Mouse (Mus musculus) CH12.LX (cell line): ENCODE results near the gene Robo2. TPM values are rescaled to one million over a fixed set of nuclear protein-coding genes. Genes with fewer than 3 reads are reported as not detected.

Source experiments
- DNase-seq: peaks from one replicate; pipeline ENCODE4 v3.0.0-alpha.2; 2013; ENCODE audit errors: extremely low read depth
- H3K27ac ChIP-seq: 2 replicates; pipeline ENCODE4 v1.5.1; 2012; ENCODE audit warnings: low read depth, mild to moderate bottlenecking, control low read depth, moderate library complexity; ENCODE audit not compliant: insufficient read depth
- H3K27me3 ChIP-seq: replicated peaks from 2 replicates; pipeline ENCODE3; 2012; ENCODE audit warnings: inconsistent platforms
- H3K36me3 ChIP-seq, 2 experiments: replicated peaks in 1 of 2; 2 replicates each; pipeline versions ENCODE3 to v1.6.1; 2012; ENCODE audit warnings: inconsistent platforms in 1 of 2, low read length in 1 of 2, mild to moderate bottlenecking in 1 of 2, mixed read lengths in 1 of 2, moderate library complexity in 1 of 2; ENCODE audit not compliant: control insufficient read depth in 1 of 2, insufficient read depth in 1 of 2
- H3K4me1 ChIP-seq, 2 experiments: 2 replicates each; pipeline ENCODE4 v1.6.1; 2012; ENCODE audit warnings: inconsistent platforms in 1 of 2, moderate library complexity in 1 of 2; ENCODE audit not compliant: insufficient read depth in 2 of 2, control insufficient read depth in 1 of 2
- H3K4me2 ChIP-seq: 2 replicates; pipeline ENCODE4 v1.6.1; 2012; ENCODE audit warnings: low read depth, mild to moderate bottlenecking, control low read depth; ENCODE audit not compliant: poor library complexity, insufficient read depth, severe bottlenecking
- H3K4me3 ChIP-seq, 3 experiments: fragments of 150-350 bp in 1 of 3; sonication (generic) in 1 of 3; replicated peaks in 1 of 3; 2 replicates each; pipeline versions ENCODE3 to v1.5.1; 2011 to 2012; ENCODE audit warnings: low read depth in 2 of 3, low read length in 2 of 3, mild to moderate bottlenecking in 2 of 3, moderate library complexity in 2 of 3, control low read depth in 1 of 3, improper control_type of control experiment in 1 of 3, inconsistent platforms in 1 of 3, mixed read lengths in 1 of 3; ENCODE audit not compliant: poor library complexity in 1 of 3
- H3K79me2 ChIP-seq: replicated peaks from 2 replicates; pipeline ENCODE4 v1.6.1; 2012; ENCODE audit warnings: mild to moderate bottlenecking, moderate library complexity; ENCODE audit not compliant: control insufficient read depth, poor library complexity, insufficient read depth, severe bottlenecking; ENCODE audit errors: extremely low read depth
- H3K9ac ChIP-seq: 2 replicates; pipeline ENCODE4 v1.6.1; 2012; ENCODE audit warnings: low read depth, mild to moderate bottlenecking, control low read depth, moderate library complexity; ENCODE audit not compliant: insufficient read depth
- H3K9me3 ChIP-seq: replicated peaks from 2 replicates; pipeline ENCODE3; 2012; ENCODE audit warnings: low read length, inconsistent platforms, mixed read lengths
- BHLHE40 ChIP-seq: IDR thresholded peaks from 2 replicates; pipeline ENCODE4 v1.6.1; 2011; ENCODE audit warnings: mild to moderate bottlenecking, low read depth, low read length, improper control_type of control experiment
- CHD1 ChIP-seq: IDR thresholded peaks from 2 replicates; pipeline ENCODE4 v1.6.1; 2012; ENCODE audit warnings: low read depth, low read length, improper control_type of control experiment, inconsistent platforms
- CHD2 ChIP-seq: IDR thresholded peaks from 2 replicates; pipeline ENCODE4 v1.6.1; 2011; ENCODE audit warnings: low read length, improper control_type of control experiment
- CTCF ChIP-seq, 2 experiments: IDR thresholded peaks in 1 of 2; conservative IDR thresholded peaks in 1 of 2; 2 replicates each; pipeline ENCODE4 v1.5.1; 2011 to 2012; ENCODE audit warnings: low read depth in 2 of 2, low read length in 2 of 2, improper control_type of control experiment in 1 of 2, inconsistent platforms in 1 of 2, mild to moderate bottlenecking in 1 of 2, moderate library complexity in 1 of 2
- E2F4 ChIP-seq: IDR thresholded peaks from 2 replicates; pipeline ENCODE4 v1.6.1; 2011; ENCODE audit warnings: low read depth, low read length, improper control_type of control experiment; ENCODE audit not compliant: insufficient replicate concordance
- IRF4 ChIP-seq: IDR thresholded peaks from 2 replicates; pipeline ENCODE4 v1.6.1; 2014; ENCODE audit warnings: low read depth, mild to moderate bottlenecking, inconsistent platforms, low read length, improper control_type of control experiment
- JUN ChIP-seq: IDR thresholded peaks from 2 replicates; pipeline ENCODE4 v1.6.1; 2011; ENCODE audit warnings: low read depth, mild to moderate bottlenecking, low read length, improper control_type of control experiment, moderate library complexity; ENCODE audit not compliant: insufficient read depth
- MAFK ChIP-seq: IDR thresholded peaks from 2 replicates; pipeline ENCODE4 v1.6.1; 2011; ENCODE audit warnings: low read length, improper control_type of control experiment; ENCODE audit not compliant: insufficient replicate concordance
- MAX ChIP-seq: IDR thresholded peaks from 2 replicates; pipeline ENCODE4 v1.6.1; 2011; ENCODE audit warnings: low read length, improper control_type of control experiment
- MAZ ChIP-seq: IDR thresholded peaks from 2 replicates; pipeline ENCODE4 v1.6.1; 2012; ENCODE audit warnings: low read depth, mild to moderate bottlenecking, inconsistent platforms, low read length, improper control_type of control experiment, moderate library complexity
- POLR2AphosphoS2 ChIP-seq: IDR thresholded peaks from 2 replicates; pipeline ENCODE4 v1.6.1; 2011; ENCODE audit warnings: low read depth, low read length, improper control_type of control experiment
- RAD21 ChIP-seq: IDR thresholded peaks from 2 replicates; pipeline ENCODE4 v1.6.1; 2011; ENCODE audit warnings: low read depth, mild to moderate bottlenecking, low read length, improper control_type of control experiment, moderate library complexity
- RCOR1 ChIP-seq: conservative IDR thresholded peaks from 2 replicates; pipeline ENCODE4 v1.6.1; 2012; ENCODE audit warnings: low read depth, mild to moderate bottlenecking, inconsistent platforms, low read length, improper control_type of control experiment
- SIN3A ChIP-seq: IDR thresholded peaks from 2 replicates; pipeline ENCODE4 v1.6.1; 2012; ENCODE audit warnings: low read length, improper control_type of control experiment, inconsistent platforms
- SMC3 ChIP-seq: IDR thresholded peaks from 2 replicates; pipeline ENCODE4 v1.6.1; 2011; ENCODE audit warnings: low read depth, low read length, improper control_type of control experiment
- USF1 ChIP-seq: IDR thresholded peaks from 2 replicates; pipeline ENCODE4 v1.6.1; 2014; ENCODE audit warnings: low read depth, mild to moderate bottlenecking, inconsistent platforms, low read length, improper control_type of control experiment
- ZC3H11A ChIP-seq: IDR thresholded peaks from 2 replicates; pipeline ENCODE4 v1.6.1; 2012; ENCODE audit warnings: low read depth, mild to moderate bottlenecking, inconsistent platforms, low read length, improper control_type of control experiment
- dilution Hi-C: fragments of 300-500 bp; cut with MboI; formaldehyde crosslinking; loops from 2 replicates; pipeline ENCODE4 v1.14.3; 2020; ENCODE audit warnings: low sequenced_read_pairs; ENCODE audit not compliant: extremely low pct_unique_long_range_greater_than_20kb, extremely low pct_ligation_motif_present
- in situ Hi-C: fragments of 300-500 bp; cut with MboI; formaldehyde crosslinking; loops from 3 replicates; pipeline ENCODE4 v1.14.3; 2019; ENCODE audit warnings: low sequenced_read_pairs, low pct_ligation_motif_present, low pct_unique_long_range_greater_than_20kb, mixed read lengths
- polyA plus RNA-seq: library from polyadenylated mRNA; unstranded; fragments of >175 nt; gene quantifications from 2 replicates; pipeline ENCODE4 v1.2.1, GENCODE M21; 2012; ENCODE audit warnings: low read depth; ENCODE audit not compliant: insufficient read length
- total RNA-seq, 2 experiments: library from RNA; depleted of rRNA; stranded (reverse); fragments of 300-350 nt in 1 of 2; fragments of >200 nt in 1 of 2; gene quantifications; 2 replicates each; pipeline ENCODE4 v1.2.3; 2012 to 2014

Robo2 gene
- total and polyA plus RNA-seq, 3 experiments = not detected

DNA sequence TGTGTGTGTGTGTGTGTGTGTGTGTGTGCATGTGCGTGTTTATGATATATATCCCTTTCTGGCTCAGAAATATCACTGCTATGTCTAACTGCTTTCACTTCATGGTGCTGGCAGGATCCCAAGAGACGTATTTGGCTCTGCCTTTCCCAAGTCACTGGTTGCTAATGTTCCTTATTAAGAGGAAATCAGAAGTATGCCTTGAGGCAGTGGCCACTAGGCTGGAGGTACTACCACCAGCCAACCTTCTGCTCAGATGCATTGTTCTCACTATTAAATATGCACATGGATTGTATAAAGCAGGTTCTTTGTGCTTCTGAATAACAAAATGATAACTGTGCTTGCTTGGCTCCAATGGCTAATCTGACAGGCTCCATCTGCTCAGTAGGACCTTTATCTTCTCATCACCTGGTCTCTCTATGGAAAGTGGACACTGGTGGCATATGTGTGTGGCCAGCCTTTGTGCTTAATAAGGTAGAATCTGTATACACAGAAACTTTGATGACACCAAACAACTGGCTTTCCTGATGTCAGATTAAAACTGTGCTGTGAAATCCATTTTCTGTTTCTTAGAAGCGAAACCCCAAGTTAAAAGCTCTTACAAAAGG is 229.0 kb downstream of the Robo2 start:
- Histone ChIP-seq H3K9ac (no peak overlapping the region), H3K4me2 (no peak overlapping the region), H3K79me2 (no peaks in the 10 kb centered on the region), H3K27me3 (no peaks in the 10 kb centered on the region), H3K36me3 (no peaks in the 10 kb centered on the region), H3K27ac (no peak overlapping the region), H3K9me3 (peaks cover 29% of the 10 kb centered on the region), H3K4me1 (no peaks in the 10 kb centered on the region), H3K4me3 (no peak overlapping the region)
- dilution Hi-C loops = no loop called here
- TF ChIP-seq CTCF (conservative IDR thresholded peaks at IDR 0.05 in 1 of 2, IDR thresholded peaks at IDR 0.05 in 1 of 2; ENCODE audit: low read depth in 2 of 2, low read length in 2 of 2) (no peak), USF1 (no peak), MAZ (no peak), ZC3H11A (no peak), CHD2 (no peak), SIN3A (no peak), IRF4 (no peak), POLR2AphosphoS2 (no peak), MAFK (no peak), JUN (no peak), CHD1 (no peak), MAX (no peak), E2F4 (no peak), SMC3 (no peak), RAD21 (no peak)
- no peak for DNase-seq
- in situ Hi-C loops = no loop called here

DNA sequence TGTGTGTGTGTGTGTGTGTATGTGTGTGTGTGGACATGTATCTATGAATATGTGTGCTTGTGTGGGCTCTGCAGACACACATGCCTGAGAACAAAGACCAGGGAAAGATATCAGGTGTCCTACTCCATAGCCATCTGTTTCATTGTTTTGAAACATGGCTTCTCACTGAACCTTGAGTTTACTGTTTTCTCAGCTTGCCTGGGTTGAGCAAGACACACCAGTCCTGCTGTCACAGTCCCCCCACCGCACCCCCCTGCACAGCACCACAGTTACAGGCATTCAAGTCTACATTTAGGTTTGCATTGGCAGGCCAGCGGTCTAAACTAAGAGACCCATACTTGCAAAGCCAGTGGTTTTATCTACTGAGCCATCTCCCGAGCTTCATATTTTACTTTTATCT is 239.0 kb downstream of the Robo2 start:
- dilution Hi-C loops (no loop called here), in situ Hi-C loops (no loop called here)
- H3K4me1 ChIP-seq = no peaks in the 10 kb centered on the region
- no peak overlapping the region for H3K9ac ChIP-seq
- H3K4me3 ChIP-seq = no peak overlapping the region
- H3K9me3 ChIP-seq = peaks cover 50% of the 10 kb centered on the region
- no peak overlapping the region for H3K27ac ChIP-seq
- no peaks in the 10 kb centered on the region for H3K79me2 ChIP-seq
- DNase-seq = no peak
- H3K4me2 ChIP-seq = no peak overlapping the region
- H3K27me3 ChIP-seq = no peaks in the 10 kb centered on the region
- H3K36me3 ChIP-seq = no peaks in the 10 kb centered on the region
- TF ChIP-seq POLR2AphosphoS2 = no peak
- no peak for TF ChIP-seq BHLHE40
- TF ChIP-seq MAX = no peak
- TF ChIP-seq MAFK = no peak
- TF ChIP-seq RCOR1 = no peak
